Mouse (Mus musculus): ENCODE results near the gene 5730409E04Rik. TPM values are rescaled to one million over a fixed set of nuclear protein-coding genes. Genes with fewer than 3 reads are reported as not detected.

Gene 5730409E04Rik
- polyA plus RNA-seq, 1 experiment from 2014 or later = 1.8 TPM

GRCm38 (mm10) chr4:126620349-126620874 is 10.8 kb downstream of the 5730409E04Rik start:
- ATAC-seq (ENCODE audit: insufficient read depth, low FRiP score, low TSS enrichment) (no peak), DNase-seq (ENCODE audit: low spot score) (no peak)
- H3K9ac ChIP-seq (ENCODE audit: low read length) = peak overlapping the region; percentile 78
- H3K27me3 ChIP-seq (ENCODE audit: control insufficient read depth, insufficient read depth, low read length) = no peaks in the 10 kb centered on the region
- no peaks in the 10 kb centered on the region for H3K36me3 ChIP-seq (ENCODE audit: control insufficient read depth, insufficient read depth, low read length)
- peak overlapping the region; percentile 23 for H3K4me3 ChIP-seq (ENCODE audit: low read depth, low read length)
- H3K4me1 ChIP-seq (ENCODE audit: control insufficient read depth, insufficient read depth, low read length) = peaks cover 13% of the 10 kb centered on the region
- H3K27ac ChIP-seq (ENCODE audit: low read depth, low read length) = peak overlapping the region; percentile 85
- peak overlapping the region; percentile 57 for H3K4me2 ChIP-seq (ENCODE audit: low read depth)
- WGBS = 25% methylated on average over 13 of the region's 13 CpGs
- H3K9me3 ChIP-seq (ENCODE audit: control insufficient read depth, low read length) = no peaks in the 10 kb centered on the region

- no peak; the same call in 1 of the 2 replicates for ATAC-seq (ENCODE audit: insufficient read depth, low FRiP score, low TSS enrichment)
Measured at GRCm38 (mm10) chr4:126627021-126627681, 17.5 kb downstream of the 5730409E04Rik start.

DNA sequence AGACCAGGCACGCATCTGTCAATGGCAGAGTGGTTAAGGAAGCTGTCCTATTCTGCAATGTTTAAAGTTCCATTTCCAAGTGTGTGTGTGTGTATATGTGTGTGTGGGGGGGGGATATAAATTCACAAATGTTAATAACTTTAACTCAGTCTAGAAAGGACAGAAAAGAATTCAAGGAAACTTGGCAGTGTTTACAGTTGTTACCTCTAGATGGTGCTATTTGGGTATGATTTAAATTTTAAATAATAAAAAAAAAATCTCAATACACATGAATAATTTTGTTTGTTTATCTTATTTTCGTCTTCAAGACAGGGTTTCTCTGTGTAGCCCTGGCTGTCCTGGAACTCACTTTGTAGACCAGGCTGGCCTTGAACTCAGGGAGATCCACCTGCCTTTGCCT is 22.3 kb downstream of the 5730409E04Rik start:
- ATAC-seq (ENCODE audit: insufficient read depth, low FRiP score, low TSS enrichment) (no peak), DNase-seq (ENCODE audit: low spot score) (no peak)
- 56% methylated on average over 2 of the region's 2 CpGs for WGBS
- no peak overlapping the region for H3K4me3 ChIP-seq (ENCODE audit: low read depth, low read length)
- H3K4me2 ChIP-seq (ENCODE audit: low read depth) = no peak overlapping the region
- no peaks in the 10 kb centered on the region for H3K27me3 ChIP-seq (ENCODE audit: control insufficient read depth, insufficient read depth, low read length)
- H3K27ac ChIP-seq (ENCODE audit: low read depth, low read length) = no peak overlapping the region
- no peak overlapping the region for H3K9ac ChIP-seq (ENCODE audit: low read length)
- peaks cover 4% of the 10 kb centered on the region for H3K4me1 ChIP-seq (ENCODE audit: control insufficient read depth, insufficient read depth, low read length)
- no peaks in the 10 kb centered on the region for H3K36me3 ChIP-seq (ENCODE audit: control insufficient read depth, insufficient read depth, low read length)
- H3K9me3 ChIP-seq (ENCODE audit: control insufficient read depth, low read length) = no peaks in the 10 kb centered on the region

More at GRCm38 (mm10) chr4:126627021-126627681, 17.5 kb downstream of the 5730409E04Rik start:
- WGBS = 4% methylated on average over 23 of the region's 23 CpGs
- Histone ChIP-seq H3K4me3 (ENCODE audit: low read depth, low read length) (no peak overlapping the region), H3K36me3 (ENCODE audit: control insufficient read depth, insufficient read depth, low read length) (no peaks in the 10 kb centered on the region), H3K9me3 (ENCODE audit: control insufficient read depth, low read length) (no peaks in the 10 kb centered on the region), H3K4me1 (ENCODE audit: control insufficient read depth, insufficient read depth, low read length) (peaks cover 4% of the 10 kb centered on the region), H3K27me3 (ENCODE audit: control insufficient read depth, insufficient read depth, low read length) (no peaks in the 10 kb centered on the region), H3K27ac (ENCODE audit: low read depth, low read length) (no peak overlapping the region), H3K4me2 (ENCODE audit: low read depth) (peak overlapping the region; percentile 31), H3K9ac (ENCODE audit: low read length) (no peak overlapping the region)
- peak; percentile 42 for DNase-seq (ENCODE audit: low spot score)

DNA sequence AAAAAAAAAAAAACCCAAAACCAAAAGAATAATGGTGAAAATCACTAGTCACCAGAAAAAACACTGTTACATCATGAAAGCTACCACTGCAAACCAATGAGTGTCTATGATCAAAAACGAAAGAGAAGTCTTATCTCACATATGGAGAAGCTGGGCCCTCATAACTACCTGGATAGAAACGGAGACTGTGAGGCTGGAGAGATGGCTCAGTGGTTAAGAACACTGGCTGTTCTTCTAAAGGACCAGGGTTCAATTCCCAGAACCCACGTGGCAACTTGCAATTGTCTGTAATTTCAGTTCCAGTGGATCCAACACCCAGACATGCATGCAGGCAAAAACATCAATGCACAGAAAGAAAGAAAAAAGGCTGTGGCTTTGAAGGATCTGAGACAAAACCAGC is 23.1 kb downstream of the 5730409E04Rik start:
- Histone ChIP-seq H3K9ac (ENCODE audit: low read length) (no peak overlapping the region), H3K4me1 (ENCODE audit: control insufficient read depth, insufficient read depth, low read length) (no peaks in the 10 kb centered on the region), H3K27ac (ENCODE audit: low read depth, low read length) (no peak overlapping the region), H3K9me3 (ENCODE audit: control insufficient read depth, low read length) (no peaks in the 10 kb centered on the region), H3K4me3 (ENCODE audit: low read depth, low read length) (no peak overlapping the region), H3K4me2 (ENCODE audit: low read depth) (no peak overlapping the region), H3K36me3 (ENCODE audit: control insufficient read depth, insufficient read depth, low read length) (no peaks in the 10 kb centered on the region), H3K27me3 (ENCODE audit: control insufficient read depth, insufficient read depth, low read length) (no peaks in the 10 kb centered on the region)
- no peak for ATAC-seq (ENCODE audit: insufficient read depth, low FRiP score, low TSS enrichment)
- no peak for DNase-seq (ENCODE audit: low spot score)
- 67% methylated on average over 3 of the region's 3 CpGs for WGBS

GRCm38 (mm10) chr4:126636330-126636729 is 26.7 kb downstream of the 5730409E04Rik start:
- H3K36me3 ChIP-seq (ENCODE audit: control insufficient read depth, insufficient read depth, low read length) = no peaks in the 10 kb centered on the region
- no peaks in the 10 kb centered on the region for H3K4me1 ChIP-seq (ENCODE audit: control insufficient read depth, insufficient read depth, low read length)
- no peak overlapping the region for H3K4me2 ChIP-seq (ENCODE audit: low read depth)
- DNase-seq (ENCODE audit: low spot score) (no peak), ATAC-seq (ENCODE audit: insufficient read depth, low FRiP score, low TSS enrichment) (no peak)
- no peak overlapping the region for H3K9ac ChIP-seq (ENCODE audit: low read length)
- H3K27me3 ChIP-seq (ENCODE audit: control insufficient read depth, insufficient read depth, low read length) = no peaks in the 10 kb centered on the region
- no peaks in the 10 kb centered on the region for H3K9me3 ChIP-seq (ENCODE audit: control insufficient read depth, low read length)
- WGBS = 29% methylated on average over 11 of the region's 11 CpGs
- H3K4me3 ChIP-seq (ENCODE audit: low read depth, low read length) = no peak overlapping the region
- no peak overlapping the region for H3K27ac ChIP-seq (ENCODE audit: low read depth, low read length)

- no peaks in the 10 kb centered on the region for H3K27me3 ChIP-seq (ENCODE audit: control insufficient read depth, insufficient read depth, low read length)
- DNase-seq (ENCODE audit: low spot score) (no peak), ATAC-seq (ENCODE audit: insufficient read depth, low FRiP score, low TSS enrichment) (no peak)
- WGBS = 77% methylated on average over 4 of the region's 4 CpGs
- no peak overlapping the region for H3K4me3 ChIP-seq (ENCODE audit: low read depth, low read length)
- no peak overlapping the region for H3K9ac ChIP-seq (ENCODE audit: low read length)
- H3K36me3 ChIP-seq (ENCODE audit: control insufficient read depth, insufficient read depth, low read length) = no peaks in the 10 kb centered on the region
- no peaks in the 10 kb centered on the region for H3K4me1 ChIP-seq (ENCODE audit: control insufficient read depth, insufficient read depth, low read length)
- no peak overlapping the region for H3K4me2 ChIP-seq (ENCODE audit: low read depth)
- no peak overlapping the region for H3K27ac ChIP-seq (ENCODE audit: low read depth, low read length)
- no peaks in the 10 kb centered on the region for H3K9me3 ChIP-seq (ENCODE audit: control insufficient read depth, low read length)
Measured at GRCm38 (mm10) chr4:126637446-126637845, 27.8 kb downstream of the 5730409E04Rik start.

DNA sequence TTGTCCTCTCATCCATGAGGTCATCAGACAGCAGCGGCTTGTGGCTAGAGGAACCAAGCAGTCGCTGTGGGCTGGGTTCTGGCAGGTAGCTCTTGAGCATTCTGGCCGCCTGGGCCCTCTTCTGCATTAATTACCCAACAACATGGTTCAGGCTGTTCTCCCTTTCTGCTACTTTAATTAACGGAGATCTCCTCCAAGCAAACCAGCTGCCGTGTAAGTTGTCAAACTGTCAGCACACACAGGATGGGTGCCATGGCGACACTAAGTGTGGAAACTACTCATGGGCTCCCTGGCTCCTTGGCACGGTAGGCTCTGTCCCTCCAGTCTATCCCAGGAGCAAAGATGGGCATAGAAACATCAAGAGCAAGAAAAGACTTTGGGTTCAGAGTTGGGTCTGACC is 29.7 kb downstream of the 5730409E04Rik start:
- Histone ChIP-seq H3K27ac (ENCODE audit: low read depth, low read length) (no peak overlapping the region), H3K9ac (ENCODE audit: low read length) (no peak overlapping the region), H3K36me3 (ENCODE audit: control insufficient read depth, insufficient read depth, low read length) (no peaks in the 10 kb centered on the region), H3K4me3 (ENCODE audit: low read depth, low read length) (no peak overlapping the region), H3K4me2 (ENCODE audit: low read depth) (no peak overlapping the region), H3K4me1 (ENCODE audit: control insufficient read depth, insufficient read depth, low read length) (no peaks in the 10 kb centered on the region), H3K9me3 (ENCODE audit: control insufficient read depth, low read length) (no peaks in the 10 kb centered on the region), H3K27me3 (ENCODE audit: control insufficient read depth, insufficient read depth, low read length) (no peaks in the 10 kb centered on the region)
- WGBS = 58% methylated on average over 7 of the region's 7 CpGs
- ATAC-seq (ENCODE audit: insufficient read depth, low FRiP score, low TSS enrichment) = no peak
- no peak for DNase-seq (ENCODE audit: low spot score)

- DNase-seq (ENCODE audit: low spot score) = no peak
- ATAC-seq (ENCODE audit: insufficient read depth, low FRiP score, low TSS enrichment) = no peak
- no peaks in the 10 kb centered on the region for H3K27me3 ChIP-seq (ENCODE audit: control insufficient read depth, insufficient read depth, low read length)
- no peak overlapping the region for H3K4me2 ChIP-seq (ENCODE audit: low read depth)
- H3K9ac ChIP-seq (ENCODE audit: low read length) = no peak overlapping the region
- no peaks in the 10 kb centered on the region for H3K36me3 ChIP-seq (ENCODE audit: control insufficient read depth, insufficient read depth, low read length)
- H3K27ac ChIP-seq (ENCODE audit: low read depth, low read length) = no peak overlapping the region
- whole genome bisulfite sequencing = 31% methylated on average over 9 of the region's 9 CpGs
- no peaks in the 10 kb centered on the region for H3K4me1 ChIP-seq (ENCODE audit: control insufficient read depth, insufficient read depth, low read length)
- no peaks in the 10 kb centered on the region for H3K9me3 ChIP-seq (ENCODE audit: control insufficient read depth, low read length)
- no peak overlapping the region for H3K4me3 ChIP-seq (ENCODE audit: low read depth, low read length)
Measured at GRCm38 (mm10) chr4:126641901-126642300, 32.3 kb downstream of the 5730409E04Rik start.

DNA sequence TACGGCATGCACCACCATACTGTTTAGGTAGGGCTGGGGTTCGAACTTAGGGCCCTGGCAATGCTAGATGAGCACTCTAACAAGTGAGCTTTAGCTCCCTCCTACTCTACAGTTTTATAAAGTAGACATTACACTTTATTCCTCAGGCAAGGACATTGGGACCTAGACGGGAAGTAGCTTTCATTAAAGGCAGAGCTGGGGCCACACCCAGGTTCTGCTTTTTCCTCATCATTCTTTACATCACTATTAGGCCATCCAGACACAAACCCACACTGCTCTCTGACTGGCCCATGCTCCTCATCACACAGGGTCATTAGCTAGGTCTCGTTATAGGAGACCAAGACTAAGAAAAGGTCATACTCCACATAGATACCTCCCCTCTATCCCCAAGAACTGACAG is 34.2 kb downstream of the 5730409E04Rik start:
- no peak for DNase-seq (ENCODE audit: low spot score)
- no peak overlapping the region for H3K4me3 ChIP-seq (ENCODE audit: low read depth, low read length)
- H3K4me1 ChIP-seq (ENCODE audit: control insufficient read depth, insufficient read depth, low read length) = no peaks in the 10 kb centered on the region
- 64% methylated on average over 4 of the region's 4 CpGs for WGBS
- H3K9me3 ChIP-seq (ENCODE audit: control insufficient read depth, low read length) = no peaks in the 10 kb centered on the region
- ATAC-seq (ENCODE audit: insufficient read depth, low FRiP score, low TSS enrichment) = no peak
- H3K9ac ChIP-seq (ENCODE audit: low read length) = no peak overlapping the region
- no peaks in the 10 kb centered on the region for H3K36me3 ChIP-seq (ENCODE audit: control insufficient read depth, insufficient read depth, low read length)
- H3K4me2 ChIP-seq (ENCODE audit: low read depth) = no peak overlapping the region
- H3K27ac ChIP-seq (ENCODE audit: low read depth, low read length) = no peak overlapping the region
- H3K27me3 ChIP-seq (ENCODE audit: control insufficient read depth, insufficient read depth, low read length) = no peaks in the 10 kb centered on the region

Measured in neural tube, embryonic 11.5 days (tissue).